Mouse (Mus musculus) Patski (cell line): ENCODE data around the gene Rpl29. TPM values are rescaled to one million over a fixed set of nuclear protein-coding genes. Genes with fewer than 3 reads are reported as not detected.

ENCODE experiments used
- ATAC-seq: fragments of 100-300 bp; one replicate; pipeline ENCODE4 v1.8.0; 2021
- CTCF ChIA-PET: fragments of 350-600 bp; sonication (Branson Sonifier 250); formaldehyde crosslinking; loops from one replicate; lab custom pipeline; 2022; ENCODE audit warnings: inconsistent platforms; lab: Charles Lee
- POLR2A ChIA-PET: fragments of 350-600 bp; sonication (Branson Sonifier 250); formaldehyde crosslinking; loops from one replicate; lab custom pipeline; 2022; ENCODE audit warnings: antibody characterized with exemption, inconsistent platforms; lab: Charles Lee
- DNase-seq: peaks from one replicate; pipeline ENCODE4 v3.0.0-alpha.2; 2011; ENCODE audit warnings: low read depth, low spot score
- H3K27me3 ChIP-seq: fragments of 371-371 bp; one replicate; pipeline ENCODE4 v1.5.1; 2021
- CTCF ChIP-seq: fragments of 100-300 bp; IDR thresholded peaks from one replicate; pipeline ENCODE4 v1.5.1; 2021
- in situ Hi-C: fragments of 300-500 bp; cut with MboI; formaldehyde crosslinking; loops from 3 replicates; pipeline ENCODE4 v1.11.1; 2018; ENCODE audit warnings: low pct_unique_long_range_greater_than_20kb, mixed read lengths
- polyA plus RNA-seq: library from polyadenylated mRNA; unstranded; gene quantifications from one replicate; pipeline ENCODE4 v1.2.3, GENCODE M21; 2021

The Rpl29 gene
- polyA plus RNA-seq, 1 experiment from 2014 or later, result 189 TPM

GRCm38 (mm10) chr9:106444836-106445235, 15.6 kb downstream of the Rpl29 start:
- ChIA-PET CTCF (interaction anchor here (2.8 kb wide), 1 partner anchor 16 kb away, joined by 6 read pairs; the partner anchor contains the start of gene Rpl29), POLR2A (no interaction called here)
- ATAC-seq (no peak), DNase-seq (no peak)
- no peaks in the 10 kb centered on the region for H3K27me3 ChIP-seq
- no peak for TF ChIP-seq CTCF
- in situ Hi-C loops, result no loop called here

- H3K27me3 ChIP-seq, result no peaks in the 10 kb centered on the region
- ATAC-seq (peak; percentile 82), DNase-seq (peak; percentile 65)
- ChIA-PET CTCF (interaction anchor here (2.0 to 3.9 kb wide), 2 partner anchors 27 to 29 kb away, joined by 7 to 31 read pairs; partner anchors contain the start of genes Parp3 and Rrp9), POLR2A (interaction anchor here (1.3 to 1.4 kb wide), 2 partner anchors 10 to 12 kb away, joined by 3 to 5 read pairs; no protein-coding TSS in a partner anchor)
- TF ChIP-seq CTCF, result no peak
- in situ Hi-C loops, result no loop called here
These were observed 18.1 kb downstream of the Rpl29 start, which contains the start of the genes Abhd14b and Abhd14a for GRCm38 (mm10) chr9:106447348-106447747. TSS of gene Abhd14b (plus strand) at chr9:106447459. TSS of gene Abhd14a (minus strand) at chr9:106447678.

- ATAC-seq, result peak; percentile 0
- in situ Hi-C loops, result no loop called here
- no peak for TF ChIP-seq CTCF
- no peaks in the 10 kb centered on the region for H3K27me3 ChIP-seq
- DNase-seq, result no peak
- CTCF ChIA-PET, result interaction anchor here (2.0 to 3.9 kb wide), 2 partner anchors 26 to 28 kb away, joined by 7 to 31 read pairs; partner anchors contain the start of genes Parp3 and Rrp9
- POLR2A ChIA-PET, result interaction anchor here (0.8 to 1.4 kb wide), 5 partner anchors 11 to 28 kb away, joined by 3 to 5 read pairs (median 4); partner anchors contain the start of genes Parp3 and Rrp9
These were observed 18.7 kb downstream of the Rpl29 start for GRCm38 (mm10) chr9:106447951-106448350.

GRCm38 (mm10) chr9:106448498-106449031, 19.3 kb downstream of the Rpl29 start:
- CTCF ChIA-PET, result interaction anchor here (2.0 to 3.9 kb wide), 2 partner anchors 26 to 28 kb away, joined by 7 to 31 read pairs; partner anchors contain the start of genes Parp3 and Rrp9
- TF ChIP-seq CTCF, result no peak
- DNase-seq (no peak), ATAC-seq (peak; percentile 58)
- no peaks in the 10 kb centered on the region for H3K27me3 ChIP-seq
- POLR2A ChIA-PET, result interaction anchor here (0.8 to 1.4 kb wide), 5 partner anchors 11 to 28 kb away, joined by 3 to 5 read pairs (median 4); partner anchors contain the start of genes Parp3 and Rrp9
- in situ Hi-C loops, result no loop called here

GRCm38 (mm10) chr9:106449947-106450346, 20.7 kb downstream of the Rpl29 start:
- ChIA-PET CTCF (interaction anchor here (1.4 to 3.9 kb wide), 2 partner anchors 24 to 26 kb away, joined by 3 to 31 read pairs; partner anchors contain the start of genes Parp3 and Rrp9), POLR2A (interaction anchor here (1.1 kb wide), 1 partner anchor 27 kb away, joined by 3 read pairs; the partner anchor contains the start of gene Parp3)
- in situ Hi-C loops, result no loop called here
- TF ChIP-seq CTCF, result no peak
- no peak for DNase-seq
- no peak for ATAC-seq
- no peaks in the 10 kb centered on the region for H3K27me3 ChIP-seq

- no peak for ATAC-seq
- ChIA-PET POLR2A (interaction anchor here (1.1 to 1.4 kb wide), 2 partner anchors 24 to 26 kb away, joined by 3 to 6 read pairs; partner anchors contain the start of gene Parp3), CTCF (interaction anchor here (1.4 to 3.9 kb wide), 2 partner anchors 23 to 26 kb away, joined by 3 to 31 read pairs; partner anchors contain the start of genes Parp3 and Rrp9)
- no peak for TF ChIP-seq CTCF
- no peak for DNase-seq
- no peaks in the 10 kb centered on the region for H3K27me3 ChIP-seq
- in situ Hi-C loops, result no loop called here
These were observed 21.4 kb downstream of the Rpl29 start for GRCm38 (mm10) chr9:106450661-106451060.

- TF ChIP-seq CTCF, result no peak
- ATAC-seq (no peak), DNase-seq (no peak)
- ChIA-PET CTCF (interaction anchor here (3.9 kb wide), 1 partner anchor 25 kb away, joined by 31 read pairs; the partner anchor contains the start of genes Parp3 and Rrp9), POLR2A (interaction anchor here (1.1 to 1.4 kb wide), 2 partner anchors 23 to 25 kb away, joined by 3 to 6 read pairs; partner anchors contain the start of gene Parp3)
- H3K27me3 ChIP-seq, result no peaks in the 10 kb centered on the region
- in situ Hi-C loops, result no loop called here
These were observed 22.0 kb downstream of the Rpl29 start for GRCm38 (mm10) chr9:106451298-106451697.

GRCm38 (mm10) chr9:106451899-106452298, 22.6 kb downstream of the Rpl29 start:
- H3K27me3 ChIP-seq, result no peaks in the 10 kb centered on the region
- ChIA-PET POLR2A (interaction anchor here (1.4 kb wide), 1 partner anchor 23 kb away, joined by 6 read pairs; no protein-coding TSS in a partner anchor), CTCF (no interaction called here)
- in situ Hi-C loops, result no loop called here
- ATAC-seq (no peak), DNase-seq (no peak)
- TF ChIP-seq CTCF, result no peak

- ChIA-PET CTCF (no interaction called here), POLR2A (interaction anchor here (1.4 kb wide), 1 partner anchor 22 kb away, joined by 6 read pairs; no protein-coding TSS in a partner anchor)
- no peak for DNase-seq
- H3K27me3 ChIP-seq, result no peaks in the 10 kb centered on the region
- ATAC-seq, result no peak
- in situ Hi-C loops, result no loop called here
- no peak for TF ChIP-seq CTCF
These were observed 23.1 kb downstream of the Rpl29 start for GRCm38 (mm10) chr9:106452351-106452750.

GRCm38 (mm10) chr9:106452821-106453220, 23.6 kb downstream of the Rpl29 start:
- TF ChIP-seq CTCF, result no peak
- in situ Hi-C loops, result no loop called here
- CTCF ChIA-PET, result interaction anchor here (1.7 kb wide), 1 partner anchor 21 kb away, joined by 6 read pairs; no protein-coding TSS in a partner anchor
- no peak for ATAC-seq
- no peak for DNase-seq
- POLR2A ChIA-PET, result interaction anchor here (0.6 to 2.5 kb wide), 5 partner anchors 20 to 250 kb away, joined by 3 to 6 read pairs (median 5); partner anchors contain the start of genes Parp3, Rpl29 and Rrp9
- no peaks in the 10 kb centered on the region for H3K27me3 ChIP-seq
